8 mouse cellular contexts compared by ENCODE assay signal in genomic region chr7:113131945-113132538, GRCm38 (mm10).
DNase-seq lines count a peak whose midpoint lies in the region; ATAC-seq lines count a peak whose summit lies in the region.

No protein-coding gene starts in this region.

- WGBS in forebrain, embryonic 11.5 days, result 10% methylated on average over 6 of the region's 6 CpGs
- WGBS in forebrain, embryonic 12.5 days, result 4% methylated on average over 6 of the region's 6 CpGs

- intact Hi-C loops in heart, postnatal 25 days (cut with DNase I), result loop anchor here (1.0 to 5.0 kb wide), 4 partner anchors 212 to 755 kb away; no protein-coding TSS in a partner anchor

- H3K4me1 ChIP-seq in forebrain, embryonic 11.5 days (replicated peaks; ENCODE audit: control insufficient read depth, insufficient read depth, low read length), result no peaks in the 10 kb centered on the region
- peaks cover 14% of the 10 kb centered on the region for H3K4me1 ChIP-seq in forebrain, embryonic 12.5 days

- DNase-seq in forebrain, embryonic 11.5 days (ENCODE audit: low spot score), result peak; percentile 85
- peak; percentile 89 for DNase-seq in adrenal gland, postnatal 10 days
- peak; percentile 84 for DNase-seq in embryo, embryonic 11 days
- peak; percentile 19 for DNase-seq in heart, postnatal 25 days (ENCODE audit: low spot score)
- DNase-seq in layer of hippocampus, postnatal 25 days (ENCODE audit: extremely low spot score in 1 of 2, low spot score in 1 of 2), result peak; percentile 63 to 90
- DNase-seq in skeletal muscle tissue, adult 2 months (ENCODE audit: low read depth, low spot score), result peak; percentile 56

- H3K9me3 ChIP-seq in forebrain, embryonic 11.5 days (ENCODE audit: control insufficient read depth, low read length), result no peaks in the 10 kb centered on the region
- H3K9me3 ChIP-seq in forebrain, embryonic 12.5 days, result no peaks in the 10 kb centered on the region

- no peaks in the 10 kb centered on the region for H3K27me3 ChIP-seq in forebrain, embryonic 11.5 days (ENCODE audit: control insufficient read depth, insufficient read depth, low read length)
- no peaks in the 10 kb centered on the region for H3K27me3 ChIP-seq in forebrain, embryonic 12.5 days

- no peak overlapping the region for H3K4me3 ChIP-seq in forebrain, embryonic 11.5 days (ENCODE audit: low read depth, low read length)
- no peak overlapping the region for H3K4me3 ChIP-seq in forebrain, embryonic 12.5 days (replicated peaks)

- ATAC-seq in forebrain, embryonic 11.5 days (replicated peaks; ENCODE audit: low FRiP score), result 0 out of 2 replicates have a peak, but pooled peaks have one; percentile 36
- ATAC-seq in forebrain, embryonic 12.5 days (ENCODE audit: low FRiP score), result no peak
- peak; percentile 87 for ATAC-seq in megakaryocyte, adult 5-6 weeks (ENCODE audit: poor library complexity, severe bottlenecking)

- H3K27ac ChIP-seq in forebrain, embryonic 11.5 days (ENCODE audit: low read depth, low read length), result no peak overlapping the region
- H3K27ac ChIP-seq in forebrain, embryonic 12.5 days, result no peak overlapping the region

- no peak overlapping the region for H3K9ac ChIP-seq in forebrain, embryonic 11.5 days (ENCODE audit: low read length)
- H3K9ac ChIP-seq in forebrain, embryonic 12.5 days, result no peak overlapping the region

- H3K4me2 ChIP-seq in forebrain, embryonic 11.5 days (ENCODE audit: low read depth, low read length, severe bottlenecking), result no peak overlapping the region
- H3K4me2 ChIP-seq in forebrain, embryonic 12.5 days, result no peak overlapping the region

- no peaks in the 10 kb centered on the region for H3K36me3 ChIP-seq in forebrain, embryonic 11.5 days (ENCODE audit: control insufficient read depth, insufficient read depth, low read length)
- H3K36me3 ChIP-seq in forebrain, embryonic 12.5 days (replicated peaks), result no peaks in the 10 kb centered on the region

Comparison
In these comparisons a context has a peak if more than half of its experiments do, and no peak if none do; other contexts are left out.
1. DNase-seq: peak in every context shown above with its lines; median percentile 89 in adrenal gland, postnatal 10 days; 85 in forebrain, embryonic 11.5 days; 84 in embryo, embryonic 11 days; 76 in layer of hippocampus, postnatal 25 days; 56 in skeletal muscle tissue, adult 2 months; 19 in heart, postnatal 25 days.